Mouse (Mus musculus): ENCODE measurements around the gene Fcrl5.

DNA sequence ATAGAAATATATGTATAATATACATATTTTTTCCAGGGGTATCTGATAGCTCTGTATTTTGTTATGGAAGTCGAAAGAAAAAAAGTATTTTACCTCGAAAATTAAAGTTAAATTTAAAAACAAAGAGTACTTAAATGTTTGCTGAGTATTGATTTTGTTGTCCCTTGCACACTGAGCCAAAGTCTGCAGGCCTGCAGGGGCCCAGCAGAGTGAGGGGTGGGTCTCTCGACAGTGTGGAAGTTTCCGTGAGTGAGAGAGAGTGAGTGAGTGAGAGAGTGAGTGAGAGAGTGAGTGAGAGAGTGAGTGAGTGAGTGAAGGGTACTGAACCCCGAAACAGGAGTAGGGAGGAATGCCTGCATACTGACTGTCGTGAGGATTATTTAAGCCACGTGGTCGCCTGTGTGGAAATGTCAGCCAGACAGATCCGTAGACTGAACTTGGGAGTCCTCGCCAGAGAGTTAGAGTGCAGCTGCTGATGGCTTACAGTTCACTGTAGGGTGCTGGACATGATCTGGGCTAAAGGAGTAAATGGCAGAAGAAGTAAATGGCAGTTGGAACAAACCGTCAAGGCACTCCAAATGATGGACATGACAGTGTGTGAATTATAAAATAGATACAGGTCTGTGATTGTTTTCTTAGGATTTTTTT, 104.6 kb downstream of the Fcrl5 start:
- TF ChIP-seq POLR2AphosphoS5 (IDR thresholded peaks at IDR 0.05; ENCODE audit: insufficient replicate concordance, low read depth, low read length) (no peak), CTCF (IDR thresholded peaks at IDR 0.05; ENCODE audit: low read depth, low read length) (no peak)
